Mouse (Mus musculus) heart, embryonic 15.5 days (tissue): ENCODE measurements around the gene Ndufs2. TPM values are rescaled to one million over a fixed set of nuclear protein-coding genes. Genes with fewer than 3 reads are reported as not detected.
"Not testable (repeated sequence)": the region's sequence is repeated elsewhere in the genome, so short reads cannot be mapped to it uniquely, and the experiment has no call there.

Experiments used
- ATAC-seq: fragments of 200-750 bp; cut with Nextera tagmentation; replicated peaks from 2 replicates; pipeline ENCODE4 v1.8.0; 2017; ENCODE audit warnings: low read depth, moderate TSS enrichment; ENCODE audit not compliant: insufficient number of reproducible peaks, insufficient read depth, low FRiP score
- H3K27ac ChIP-seq: fragments of 300-500 bp; sonication (generic); 2 replicates; pipeline ENCODE4 v1.5.1; 2015; ENCODE audit warnings: mild to moderate bottlenecking, inconsistent platforms
- H3K27me3 ChIP-seq: fragments of 300-500 bp; sonication (generic); 2 replicates; pipeline ENCODE4 v1.6.1; 2015; ENCODE audit warnings: inconsistent platforms
- H3K36me3 ChIP-seq: fragments of 300-500 bp; sonication (generic); 2 replicates; pipeline ENCODE4 v1.6.1; 2015; ENCODE audit warnings: mild to moderate bottlenecking, inconsistent platforms
- H3K4me1 ChIP-seq: fragments of 300-500 bp; sonication (generic); replicated peaks from 2 replicates; pipeline ENCODE4 v1.6.1; 2015; ENCODE audit warnings: inconsistent platforms
- H3K4me2 ChIP-seq: fragments of 300-500 bp; sonication (generic); 2 replicates; pipeline ENCODE4 v1.6.1; 2015; ENCODE audit warnings: inconsistent platforms, mild to moderate bottlenecking, moderate library complexity
- H3K4me3 ChIP-seq: fragments of 300-500 bp; sonication (generic); 2 replicates; pipeline ENCODE4 v1.5.1; 2015; ENCODE audit warnings: mild to moderate bottlenecking, inconsistent platforms
- H3K9ac ChIP-seq: fragments of 300-500 bp; sonication (generic); 2 replicates; pipeline ENCODE4 v1.6.1; 2015; ENCODE audit warnings: mild to moderate bottlenecking, inconsistent platforms
- H3K9me3 ChIP-seq: fragments of 300-500 bp; sonication (generic); replicated peaks from 2 replicates; pipeline ENCODE4 v1.6.1; 2016; ENCODE audit warnings: inconsistent platforms
- WGBS: fragments of 180-500 bp; shearing (Covaris S2); methylation state at CpG from one replicate; pipeline ENCODE4 v1.1.7; 2015; ENCODE audit warnings: mixed read lengths; 5-methylcytosine and 5-hydroxymethylcytosine counted together
- polyA plus RNA-seq: library from polyadenylated mRNA; unstranded; fragments of >200 nt; fragmentation: Nextera tagmentation; extraction: Ambion mirVana; gene quantifications from 2 replicates; pipeline ENCODE4 v1.2.1, GENCODE M21; 2015

Ndufs2 gene
- polyA plus RNA-seq, 1 experiment from 2014 or later: 535 TPM

- peaks cover 3% of the 10 kb centered on the region; the same call in 1 of the 2 replicates for H3K27me3 ChIP-seq
- peak; percentile 27; the same call in 1 of the 2 replicates for ATAC-seq
- peak overlapping the region; percentile 42 for H3K4me3 ChIP-seq
- peaks cover 44% of the 10 kb centered on the region for H3K4me1 ChIP-seq
- H3K4me2 ChIP-seq: peak overlapping the region; percentile 63
- 20% methylated on average over 13 of the region's 13 CpGs for WGBS
- H3K9ac ChIP-seq: peak overlapping the region; percentile 43
- no peaks in the 10 kb centered on the region for H3K9me3 ChIP-seq
- no peaks in the 10 kb centered on the region for H3K36me3 ChIP-seq
- peak overlapping the region; percentile 77 for H3K27ac ChIP-seq
These were observed 571 bp upstream of the Ndufs2 start for GRCm38 (mm10) chr1:171251594-171252324.

- Histone ChIP-seq H3K27me3 (peaks cover 3% of the 10 kb centered on the region; the same call in 1 of the 2 replicates), H3K4me1 (peaks cover 57% of the 10 kb centered on the region), H3K4me3 (peak within 1 kb of the TSS; percentile 42), H3K27ac (peak within 1 kb of the TSS; percentile 93), H3K4me2 (peak within 1 kb of the TSS; percentile 63), H3K36me3 (peaks cover 7% of the 10 kb centered on the region; the same call in 1 of the 2 replicates), H3K9ac (peak within 1 kb of the TSS; percentile 43), H3K9me3 (no peaks in the 10 kb centered on the region)
- ATAC-seq: no peak
- WGBS: 20% methylated on average over 5 of the region's 5 CpGs
These were observed 1.1 kb downstream of the Ndufs2 start, which contains the start of gene Adamts4 for GRCm38 (mm10) chr1:171249913-171250600. Gene Adamts4, plus strand, starts transcription at chr1:171250421.

GRCm38 (mm10) chr1:171248386-171249226 is 2.6 kb downstream of the Ndufs2 start:
- Histone ChIP-seq H3K4me3 (no peak overlapping the region), H3K4me2 (peak overlapping the region; percentile 83; the same call in 1 of the 2 replicates), H3K4me1 (peaks cover 58% of the 10 kb centered on the region), H3K9ac (no peak overlapping the region), H3K27me3 (peaks cover 3% of the 10 kb centered on the region; the same call in 1 of the 2 replicates), H3K36me3 (peaks cover 11% of the 10 kb centered on the region), H3K27ac (peak overlapping the region; percentile 93), H3K9me3 (no peaks in the 10 kb centered on the region)
- WGBS: 47% methylated on average over 3 of the region's 3 CpGs
- ATAC-seq: no peak

- H3K9me3 ChIP-seq: no peaks in the 10 kb centered on the region
- 27% methylated on average over 4 of the region's 4 CpGs for WGBS
- peaks cover 58% of the 10 kb centered on the region for H3K4me1 ChIP-seq
- H3K27me3 ChIP-seq: peaks cover 3% of the 10 kb centered on the region; the same call in 1 of the 2 replicates
- ATAC-seq: no peak
- peak overlapping the region; percentile 93 for H3K27ac ChIP-seq
- peak overlapping the region; percentile 83 for H3K4me2 ChIP-seq
- peak overlapping the region; percentile 70; the same call in 1 of the 2 replicates for H3K4me3 ChIP-seq
- peaks cover 18% of the 10 kb centered on the region for H3K36me3 ChIP-seq
- no peak overlapping the region for H3K9ac ChIP-seq
These were observed 3.3 kb downstream of the Ndufs2 start for GRCm38 (mm10) chr1:171247916-171248315.

GRCm38 (mm10) chr1:171247453-171247841 is 3.7 kb downstream of the Ndufs2 start:
- H3K4me1 ChIP-seq: peaks cover 55% of the 10 kb centered on the region
- peak overlapping the region; percentile 52; the same call in 1 of the 2 replicates for H3K9ac ChIP-seq
- 8% methylated on average over 13 of the region's 13 CpGs for WGBS
- peaks cover 23% of the 10 kb centered on the region for H3K36me3 ChIP-seq
- peak overlapping the region; percentile 93 for H3K27ac ChIP-seq
- H3K4me3 ChIP-seq: peak overlapping the region; percentile 70
- no peaks in the 10 kb centered on the region for H3K9me3 ChIP-seq
- H3K4me2 ChIP-seq: peak overlapping the region; percentile 83
- no peak for ATAC-seq
- peaks cover 3% of the 10 kb centered on the region; the same call in 1 of the 2 replicates for H3K27me3 ChIP-seq

- ATAC-seq: peak; percentile 89
- WGBS: under 1% methylated on average over 41 of the region's 41 CpGs
These were observed 4.3 kb downstream of the Ndufs2 start for GRCm38 (mm10) chr1:171246709-171247452.

GRCm38 (mm10) chr1:171245353-171245752 is 5.8 kb downstream of the Ndufs2 start:
- no peaks in the 10 kb centered on the region for H3K9me3 ChIP-seq
- peaks cover 43% of the 10 kb centered on the region for H3K36me3 ChIP-seq
- H3K4me3 ChIP-seq: no peak overlapping the region
- ATAC-seq: no peak
- H3K4me2 ChIP-seq: peak overlapping the region; percentile 72; the same call in 1 of the 2 replicates
- no peak overlapping the region for H3K9ac ChIP-seq
- 80% methylated on average over 8 of the region's 8 CpGs for WGBS
- H3K4me1 ChIP-seq: peaks cover 39% of the 10 kb centered on the region
- peak overlapping the region; percentile 5; the same call in 1 of the 2 replicates for H3K27ac ChIP-seq
- no peaks in the 10 kb centered on the region for H3K27me3 ChIP-seq

More at GRCm38 (mm10) chr1:171246709-171247452, 4.3 kb downstream of the Ndufs2 start:
- Histone ChIP-seq H3K4me3 (peak overlapping the region; percentile 70), H3K9ac (peak overlapping the region; percentile 83), H3K27ac (peak overlapping the region; percentile 93), H3K36me3 (peaks cover 28% of the 10 kb centered on the region), H3K4me2 (peak overlapping the region; percentile 83), H3K9me3 (no peaks in the 10 kb centered on the region), H3K27me3 (peaks cover 3% of the 10 kb centered on the region; the same call in 1 of the 2 replicates), H3K4me1 (peaks cover 49% of the 10 kb centered on the region)

GRCm38 (mm10) chr1:171241952-171242351 is 9.2 kb downstream of the Ndufs2 start:
- H3K27ac ChIP-seq, H3K4me2 ChIP-seq, H3K9me3 ChIP-seq, ATAC-seq, H3K27me3 ChIP-seq, H3K4me3 ChIP-seq, H3K9ac ChIP-seq: not testable (repeated sequence)
- Histone ChIP-seq H3K4me1 (peaks cover 20% of the 10 kb centered on the region), H3K36me3 (peaks cover 77% of the 10 kb centered on the region)
- WGBS: 87% methylated on average over 12 of the region's 12 CpGs

GRCm38 (mm10) chr1:171240911-171241310 is 10.3 kb downstream of the Ndufs2 start:
- peaks cover 85% of the 10 kb centered on the region for H3K36me3 ChIP-seq
- no peak overlapping the region for H3K4me2 ChIP-seq
- no peak overlapping the region for H3K4me3 ChIP-seq
- H3K4me1 ChIP-seq: peaks cover 17% of the 10 kb centered on the region
- H3K9ac ChIP-seq: no peak overlapping the region
- 88% methylated on average over 10 of the region's 10 CpGs for WGBS
- no peak overlapping the region for H3K27ac ChIP-seq
- no peaks in the 10 kb centered on the region for H3K9me3 ChIP-seq
- H3K27me3 ChIP-seq: no peaks in the 10 kb centered on the region
- no peak for ATAC-seq
